Mouse (Mus musculus): Measurements from ENCODE around the gene Cenpp.

GRCm38 (mm10) chr13:49559185-49559584 lies 93.4 kb downstream of the Cenpp start:
- TF ChIP-seq CTCF (IDR thresholded peaks at IDR 0.05; ENCODE audit: extremely low read depth, insufficient read depth, insufficient read length, insufficient replicate concordance) (no peak), POLR2A (IDR thresholded peaks at IDR 0.05; ENCODE audit: low read depth, low read length) (no peak)

Data from spleen, adult 2 months (tissue).